Mouse (Mus musculus) layer of hippocampus, adult 9-10 months (tissue): ENCODE data around the gene Dock6.
"Not testable (repeated sequence)": the region's sequence is repeated elsewhere in the genome, so short reads cannot be mapped to it uniquely, and the experiment has no call there.

Source experiments
- DNase-seq: peaks from one replicate; pipeline ENCODE4 v3.0.0; 2022; ENCODE audit warnings: low spot score

The Dock6 gene

DNA sequence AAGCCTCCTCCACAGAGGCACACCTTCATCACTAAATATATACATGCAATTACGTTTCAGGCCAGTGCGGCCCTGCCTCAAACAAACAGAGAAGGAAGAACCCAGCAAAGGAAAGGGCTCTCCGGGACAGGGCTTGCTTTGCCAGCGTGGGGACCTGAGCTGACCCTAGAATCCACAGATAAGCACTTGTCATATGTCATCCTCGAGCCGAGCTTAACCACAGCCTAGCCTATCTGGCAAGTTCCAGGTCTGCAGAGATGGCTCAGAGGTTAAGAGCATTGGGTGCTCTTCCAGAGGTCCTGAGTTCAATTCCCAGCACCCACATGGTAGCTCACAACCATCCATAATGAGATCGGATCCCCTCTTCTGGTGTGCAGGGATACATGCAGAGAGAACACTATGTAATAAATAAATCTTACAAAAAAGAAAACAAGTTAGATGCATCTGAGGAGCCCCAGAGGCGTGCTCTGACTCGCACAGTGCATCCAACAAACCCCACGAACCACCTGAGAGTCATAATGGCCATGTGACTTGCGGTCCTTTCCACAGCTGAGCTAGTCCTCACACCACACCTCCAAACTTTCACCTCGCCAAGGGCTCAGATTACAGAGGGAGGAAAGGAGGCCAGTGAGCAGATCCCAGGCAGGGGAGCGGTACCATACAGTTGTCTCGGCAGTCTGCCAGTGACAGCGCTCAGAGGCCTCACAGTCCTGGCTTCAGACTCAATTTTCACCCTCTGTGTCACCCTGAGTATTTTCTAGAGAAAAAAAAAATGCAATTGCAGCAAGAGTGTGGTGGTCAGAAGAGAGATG, 70.6 kb downstream of the Dock6 start:
- no peak for DNase-seq

DNA sequence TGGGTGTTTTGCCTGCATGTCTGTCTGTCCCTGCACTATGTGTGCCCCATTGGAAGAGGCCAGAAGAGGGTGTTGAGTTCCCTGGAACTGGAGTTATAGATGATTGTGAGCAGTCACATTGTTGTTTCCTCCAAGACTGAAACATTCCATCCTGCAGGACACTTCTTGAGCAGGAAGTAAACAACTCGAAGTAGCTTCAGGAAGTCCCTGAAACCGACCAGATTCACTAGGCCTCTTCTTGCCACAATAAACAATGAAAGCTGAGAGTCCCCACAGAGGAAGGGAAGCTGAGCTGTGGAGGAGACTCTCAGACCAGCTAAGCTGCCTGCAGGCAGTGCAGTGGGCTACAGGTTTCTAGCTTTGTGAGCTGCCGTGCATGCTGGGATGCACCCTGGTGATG, 74.7 kb downstream of the Dock6 start:
- DNase-seq = no peak

DNA sequence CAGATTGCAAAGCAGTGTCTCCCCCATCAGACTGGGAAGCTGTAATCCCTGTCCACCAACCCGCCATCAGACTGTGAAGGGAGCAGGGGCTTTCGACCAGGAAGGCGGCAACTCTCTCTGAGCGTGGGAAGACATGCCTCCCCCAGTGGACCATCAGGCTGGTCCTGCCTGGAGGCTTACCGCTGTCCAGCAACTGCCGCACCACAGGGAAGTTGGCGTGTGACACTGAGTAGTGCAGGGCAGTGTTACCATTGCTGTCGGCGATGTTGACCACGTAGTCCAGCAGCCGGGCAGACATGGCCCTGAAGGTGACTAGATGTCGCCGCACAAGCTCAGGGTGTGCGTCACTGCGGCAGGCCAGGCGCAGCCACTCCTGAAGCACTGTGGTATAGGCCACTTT, 78.1 kb downstream of the Dock6 start:
- no peak for DNase-seq

DNA sequence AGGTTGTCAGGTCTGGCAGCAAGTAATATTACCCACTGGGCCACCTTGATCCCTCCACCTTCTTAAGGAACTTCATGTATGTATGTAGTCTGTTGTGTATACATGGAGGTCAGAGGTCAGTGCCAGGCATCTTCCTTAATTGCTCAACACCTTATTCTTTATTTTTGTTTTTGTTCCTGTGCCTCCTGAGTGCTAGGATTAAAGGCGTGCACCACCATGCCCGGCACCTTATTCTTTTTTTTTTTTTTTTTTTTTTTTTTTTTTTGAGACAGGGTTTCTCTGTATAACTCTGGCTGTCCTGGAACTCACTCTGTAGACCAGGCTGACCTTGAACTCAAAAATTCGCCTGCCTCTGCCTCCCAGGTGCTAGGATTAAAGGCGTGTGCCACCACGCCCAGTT, 79.0 kb downstream of the Dock6 start:
- not testable (repeated sequence) for DNase-seq

DNA sequence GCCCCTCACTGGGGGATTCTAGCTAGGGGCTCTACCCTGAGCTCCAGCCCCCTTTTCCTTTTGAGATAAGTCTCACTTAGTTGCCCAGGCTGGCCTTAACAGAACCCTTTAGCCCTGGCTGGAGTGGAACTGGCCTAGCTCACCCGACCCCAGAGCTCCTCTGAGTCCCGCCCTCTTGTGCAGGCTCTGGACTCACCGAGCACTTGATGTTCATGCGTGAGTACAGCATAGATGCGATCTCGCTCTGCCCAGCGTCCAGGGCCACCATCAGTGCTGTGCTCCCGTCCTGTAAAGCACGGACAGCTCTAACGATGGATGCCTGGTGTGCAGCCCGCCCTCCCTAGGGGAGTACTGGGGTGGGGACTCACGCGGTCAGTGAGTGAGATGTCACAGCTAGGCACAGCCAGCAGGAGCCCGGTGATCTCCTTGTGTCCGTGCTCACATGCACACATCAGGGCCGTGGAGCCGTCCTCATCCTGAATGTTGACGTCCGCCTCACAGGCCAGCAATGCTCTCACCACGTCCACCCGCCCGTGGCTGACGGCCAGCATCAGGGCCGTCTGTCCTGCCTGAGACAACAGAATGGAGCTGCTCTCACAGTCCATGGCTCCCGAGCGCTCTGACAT, 82.8 kb downstream of the Dock6 start:
- DNase-seq = no peak

DNA sequence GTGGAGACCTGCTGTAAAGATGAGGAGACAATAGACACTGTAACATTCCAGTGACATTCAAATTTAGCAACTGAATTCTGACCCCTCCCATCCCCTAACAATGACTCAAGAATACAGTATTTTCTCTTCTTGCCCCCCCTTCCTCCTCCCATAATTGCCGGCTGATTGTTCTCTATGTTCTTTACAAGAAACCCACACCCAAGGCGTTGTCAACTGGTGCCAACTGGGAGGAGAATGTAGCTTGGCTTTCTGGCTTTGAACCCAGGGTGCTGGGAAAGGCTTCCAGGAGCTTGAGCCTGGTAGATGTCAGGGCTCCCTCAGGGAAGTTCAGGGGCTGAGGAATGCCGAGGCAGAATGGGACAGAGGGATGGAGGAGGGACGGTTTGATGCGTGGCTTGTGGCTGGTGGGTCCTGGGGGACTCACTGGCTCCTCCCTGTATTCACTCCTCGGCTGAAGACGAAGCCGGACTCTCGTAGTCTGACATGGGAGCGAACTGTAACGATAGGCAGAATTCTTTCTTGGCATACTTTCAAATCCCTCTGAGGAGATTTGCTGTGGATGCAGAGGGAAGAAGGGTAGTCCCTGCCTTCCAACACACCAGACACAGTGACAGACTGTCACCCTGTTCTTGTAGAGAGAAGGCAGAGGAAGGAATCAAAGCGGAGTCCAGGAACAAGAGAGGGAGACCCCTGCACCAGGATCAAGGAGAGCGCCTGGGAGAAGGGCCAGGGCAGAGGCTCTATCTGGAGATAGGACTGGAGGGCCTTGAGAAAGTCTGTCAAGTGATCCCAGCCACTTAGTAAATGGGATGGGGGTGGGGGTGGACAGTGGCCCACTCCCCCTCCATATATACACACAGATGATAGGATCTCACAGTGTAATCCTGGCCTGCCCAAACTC, 83.7 kb downstream of the Dock6 start:
- no peak for DNase-seq

DNA sequence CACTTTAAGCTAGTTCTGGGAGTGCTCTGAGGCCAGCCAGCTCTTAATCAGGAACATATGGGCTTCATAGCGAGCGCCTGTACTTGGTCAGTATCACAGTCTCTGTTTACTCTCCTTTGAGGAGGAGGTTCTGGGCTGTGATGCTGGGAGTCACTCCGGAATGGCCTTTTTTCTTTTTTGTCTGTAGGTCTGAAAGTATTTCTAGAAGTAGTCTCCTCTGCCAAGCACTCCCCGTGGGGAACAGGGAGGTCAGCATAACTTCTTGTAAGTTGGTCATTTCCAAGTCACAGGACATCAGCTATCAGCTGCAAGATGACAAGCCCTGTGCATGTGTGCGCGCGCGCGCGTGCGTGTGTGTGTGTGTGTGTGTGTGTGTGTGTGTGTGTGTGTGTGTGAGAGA, 84.5 kb downstream of the Dock6 start:
- no peak for DNase-seq

DNA sequence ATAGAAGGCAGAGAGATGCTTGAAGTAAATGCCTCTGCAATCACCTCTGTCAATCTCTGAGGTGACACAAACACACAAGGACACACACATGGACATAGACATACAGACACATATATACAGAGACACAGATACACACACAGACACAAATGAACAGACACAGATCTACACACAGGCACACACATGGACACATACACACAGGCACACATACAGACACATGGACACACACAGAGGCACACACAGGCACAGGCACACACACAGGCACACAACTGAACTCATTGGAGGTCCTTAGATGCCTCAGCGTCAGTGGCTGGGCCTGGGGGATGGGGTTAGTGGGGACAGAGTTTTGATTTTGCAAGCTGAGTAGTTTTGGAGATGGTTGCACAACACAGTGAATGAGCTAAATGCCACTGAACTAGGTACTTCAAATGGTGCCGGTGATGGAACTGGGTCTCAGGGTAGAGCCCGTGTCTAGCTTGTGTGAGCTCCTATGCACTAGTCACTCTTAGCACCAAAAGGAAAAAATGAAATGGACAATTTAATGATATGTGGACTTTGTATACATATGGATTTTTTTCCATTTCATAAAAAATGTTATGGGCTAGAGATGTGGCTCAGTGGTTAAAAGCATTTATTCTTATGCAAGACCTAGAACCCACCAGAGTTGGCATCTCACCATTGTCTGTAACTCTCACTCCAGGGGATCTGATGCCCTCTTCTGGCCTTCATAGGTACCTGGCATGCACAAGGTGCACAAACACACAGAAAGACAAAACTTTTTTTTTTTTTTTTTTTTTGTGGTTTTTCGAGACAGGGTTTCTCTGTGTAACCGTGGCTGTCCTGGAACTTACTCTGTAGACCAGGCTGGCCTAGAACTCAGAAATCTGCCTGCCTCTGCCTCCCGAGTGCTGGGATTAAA, 88.1 kb downstream of the Dock6 start:
- DNase-seq = no peak

DNA sequence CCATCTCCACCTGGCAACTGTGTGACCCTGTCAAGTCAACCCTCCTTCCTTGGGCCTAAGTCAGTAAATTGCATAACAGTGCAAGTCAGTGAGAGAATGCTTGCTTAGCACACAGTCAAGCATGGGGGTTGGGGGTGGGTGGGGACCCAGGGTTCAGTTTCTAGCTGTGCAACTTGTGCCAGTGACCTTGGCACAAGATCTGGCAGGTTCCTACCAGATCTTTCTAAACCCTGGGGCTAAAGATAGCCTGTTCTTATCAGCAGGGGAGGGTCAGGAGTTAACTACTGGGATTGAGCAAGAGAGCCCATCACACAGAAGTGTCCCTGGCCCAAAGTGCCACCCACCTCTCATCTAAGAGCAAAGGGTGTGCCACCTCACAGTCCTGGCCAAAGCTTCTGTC, 90.3 kb downstream of the Dock6 start:
- no peak for DNase-seq

DNA sequence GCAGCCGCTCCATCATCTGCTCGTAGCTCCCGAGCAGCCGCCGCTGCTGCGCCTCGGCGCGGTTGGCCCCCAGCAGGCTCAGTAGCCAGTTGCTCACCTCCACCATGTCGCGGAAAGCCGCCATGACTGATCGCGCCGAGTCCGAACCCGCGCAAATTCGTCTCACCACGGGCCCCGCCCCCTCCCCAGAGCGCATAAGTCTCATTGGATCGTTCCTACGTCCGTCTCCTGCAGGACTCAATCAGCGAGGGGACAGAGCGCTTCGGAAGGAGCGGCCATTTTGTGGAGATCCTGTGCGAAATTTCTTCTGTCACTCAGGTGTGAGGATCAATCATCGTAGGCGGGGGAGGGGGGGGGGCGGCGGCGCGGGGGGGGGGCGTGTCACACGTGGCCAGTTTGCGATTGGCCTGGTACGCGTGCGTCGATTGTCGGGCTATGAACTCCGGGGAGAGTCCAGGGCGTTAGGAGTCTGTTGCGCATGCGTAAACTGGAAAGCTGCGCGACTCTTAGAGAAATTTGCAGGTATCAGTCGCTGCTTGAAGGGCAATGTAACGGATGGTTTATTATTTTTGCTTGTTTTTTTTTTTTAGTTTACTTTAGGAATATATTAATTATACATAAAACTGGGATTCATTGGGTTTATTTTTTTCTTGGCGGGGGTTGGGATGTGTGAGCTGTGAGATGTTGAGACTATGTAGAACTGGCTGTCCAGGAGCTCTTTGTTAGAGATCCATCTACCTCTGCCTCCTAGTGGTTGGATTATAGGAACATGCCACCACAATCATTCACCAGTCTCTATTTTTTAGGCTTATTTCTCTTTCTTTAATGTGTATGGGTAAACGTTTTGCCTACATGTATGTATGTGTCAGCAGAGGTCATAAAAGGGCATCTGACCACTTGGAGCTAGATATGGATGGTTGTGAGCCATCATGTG, 92.0 kb downstream of the Dock6 start, which contains the start of gene Spc24:
Gene Spc24 (minus strand): TSS at position 149 of the 934 bp plus-strand sequence.
- peak; percentile 95 for DNase-seq

DNA sequence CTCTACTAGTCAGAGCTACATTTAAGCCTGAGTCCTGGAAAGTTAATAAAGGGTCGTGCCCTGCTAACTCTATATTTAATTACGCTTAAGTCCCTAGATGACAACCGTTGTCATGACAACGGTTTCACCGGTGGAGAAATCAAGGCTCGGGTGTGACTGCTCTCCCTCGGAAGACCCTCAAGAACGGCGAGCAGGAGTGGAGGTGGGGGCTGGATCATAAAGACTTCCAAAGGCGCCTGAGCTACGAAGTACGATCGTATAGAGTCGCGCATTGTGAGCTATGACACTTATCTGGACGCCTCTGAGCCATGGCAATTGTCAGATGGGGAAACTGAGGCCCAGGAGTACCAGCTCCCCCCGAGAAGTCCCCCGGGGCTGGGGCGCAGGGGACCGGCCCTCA, 92.7 kb downstream of the Dock6 start:
- DNase-seq = no peak

DNA sequence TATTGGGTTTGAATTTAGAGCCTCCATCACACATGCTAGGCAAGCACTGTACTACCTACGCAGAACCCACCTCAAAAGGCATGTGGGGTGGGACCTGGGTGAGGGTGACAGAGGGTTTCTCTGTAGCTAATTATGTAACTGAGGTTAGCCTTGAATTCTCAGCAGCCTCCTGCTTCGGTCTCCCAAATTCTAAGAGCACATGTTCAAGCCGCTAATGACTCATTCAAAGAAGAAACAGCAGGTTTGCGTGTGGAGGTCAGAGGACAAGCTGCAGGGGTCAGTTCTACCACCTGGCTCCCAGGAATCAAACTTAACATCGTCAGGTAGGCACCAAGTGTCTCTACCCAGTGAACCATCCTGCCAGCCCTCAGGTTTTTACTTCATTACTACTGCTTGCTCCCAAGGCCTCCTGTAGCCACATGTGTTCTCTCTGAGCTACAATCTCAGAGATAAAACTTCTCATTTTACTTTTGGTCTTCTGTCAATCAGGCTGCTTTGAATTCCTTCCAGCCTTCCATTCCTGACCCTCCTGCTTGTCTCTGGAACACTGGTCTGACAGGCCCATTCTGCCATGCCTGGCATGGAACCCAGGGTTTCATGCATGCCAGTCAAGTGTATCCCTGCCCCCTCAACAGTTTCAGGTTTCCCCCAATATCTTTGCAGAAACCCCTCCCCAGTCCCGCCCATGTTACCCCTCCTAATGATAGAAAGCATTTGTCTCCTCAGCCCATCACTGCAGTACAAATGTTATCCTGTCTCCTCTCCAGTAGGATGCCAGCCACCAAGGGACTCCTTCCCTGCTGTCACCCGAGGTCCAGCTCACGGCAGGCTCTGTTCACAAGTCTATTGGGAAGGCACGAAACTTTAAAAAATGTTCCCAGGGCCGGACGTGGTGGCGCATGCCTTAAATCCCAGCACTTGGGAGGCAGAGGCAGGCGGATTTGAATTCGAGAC, 93.6 kb downstream of the Dock6 start:
- DNase-seq = no peak

DNA sequence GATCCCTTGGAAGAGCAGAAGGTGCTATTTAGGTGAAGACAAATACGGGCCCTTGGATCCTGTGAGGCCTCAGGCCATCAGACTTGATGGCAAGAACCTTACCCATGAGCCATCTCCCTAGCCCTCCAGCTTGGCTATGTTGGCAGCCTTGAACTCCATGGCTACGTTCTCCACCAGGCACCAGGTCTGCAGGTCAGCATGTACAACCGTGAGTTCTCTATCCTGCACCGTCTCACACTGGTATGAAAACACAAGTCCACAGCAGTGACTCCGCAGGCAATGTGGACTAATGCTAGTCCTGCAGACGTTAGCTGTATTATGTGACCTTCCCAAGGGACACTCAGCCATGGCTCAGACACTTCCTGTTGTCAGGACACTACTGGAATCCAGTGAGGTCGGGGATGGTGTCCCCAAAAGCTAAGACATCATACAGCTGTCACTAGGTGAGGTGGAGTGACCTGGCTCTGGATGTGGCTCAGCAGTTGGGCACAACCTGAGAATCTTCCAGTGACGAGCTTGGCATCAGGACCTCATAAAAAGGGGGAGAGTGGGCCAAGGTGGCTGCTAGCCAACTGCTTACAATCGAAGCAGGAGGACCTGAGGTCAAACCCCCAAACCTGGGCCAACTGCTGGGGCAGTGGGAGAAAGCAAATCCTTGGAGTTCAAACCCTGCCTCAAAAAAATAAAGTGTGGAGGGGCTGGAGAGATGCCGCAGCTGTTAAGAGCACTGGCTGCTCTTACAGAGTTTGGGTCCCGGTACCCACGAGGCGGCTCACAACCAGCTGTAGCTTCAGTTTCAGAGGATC, 97.7 kb downstream of the Dock6 start:
- DNase-seq = no peak

DNA sequence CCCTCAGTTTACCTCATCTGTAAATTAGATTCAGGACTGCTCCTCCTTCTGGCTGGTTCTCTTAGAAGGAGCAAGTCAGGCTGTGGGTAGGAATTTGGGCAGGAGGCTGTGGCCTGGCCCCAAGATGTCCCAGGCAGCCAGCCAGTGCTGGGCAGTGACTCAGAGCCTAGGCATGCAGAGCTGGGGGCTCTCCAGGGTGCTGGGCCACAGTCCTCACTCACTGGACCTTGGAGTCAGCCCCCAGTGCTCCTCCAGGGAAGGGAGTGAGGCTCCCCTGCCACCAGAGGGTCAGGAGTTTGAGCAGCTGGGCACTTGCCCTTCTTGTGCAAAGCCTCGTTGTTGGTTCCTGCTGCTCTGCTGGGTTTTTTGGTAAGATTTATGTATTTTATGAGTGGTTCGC, 98.4 kb downstream of the Dock6 start:
- no peak for DNase-seq

DNA sequence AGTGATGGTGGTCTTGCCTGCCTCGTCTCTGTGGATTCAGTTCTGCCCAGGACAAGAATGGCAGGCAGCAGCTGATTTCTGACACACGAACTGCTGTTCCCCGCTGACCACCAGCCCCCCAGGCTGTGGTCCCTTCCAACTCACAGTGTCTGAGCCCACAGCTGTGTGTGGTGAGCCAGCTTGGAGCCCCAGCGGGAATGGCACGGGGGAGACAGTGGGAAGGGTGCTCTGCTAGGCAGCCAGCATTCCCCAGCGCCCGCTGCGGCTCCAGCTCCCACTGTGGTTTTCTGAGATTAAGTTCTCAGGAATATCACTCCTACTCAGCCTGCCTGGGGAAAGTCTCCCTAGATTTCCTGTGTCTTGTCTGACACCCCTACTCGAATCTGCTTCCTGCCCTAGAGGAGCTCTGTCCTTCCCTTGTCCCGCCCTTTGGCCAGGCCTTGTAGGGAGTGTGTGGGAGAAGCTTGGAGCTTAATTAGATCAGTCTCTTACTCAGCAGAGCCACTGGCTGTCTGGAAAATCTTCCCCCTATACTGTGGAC, 100.1 kb downstream of the Dock6 start:
- no peak for DNase-seq

DNA sequence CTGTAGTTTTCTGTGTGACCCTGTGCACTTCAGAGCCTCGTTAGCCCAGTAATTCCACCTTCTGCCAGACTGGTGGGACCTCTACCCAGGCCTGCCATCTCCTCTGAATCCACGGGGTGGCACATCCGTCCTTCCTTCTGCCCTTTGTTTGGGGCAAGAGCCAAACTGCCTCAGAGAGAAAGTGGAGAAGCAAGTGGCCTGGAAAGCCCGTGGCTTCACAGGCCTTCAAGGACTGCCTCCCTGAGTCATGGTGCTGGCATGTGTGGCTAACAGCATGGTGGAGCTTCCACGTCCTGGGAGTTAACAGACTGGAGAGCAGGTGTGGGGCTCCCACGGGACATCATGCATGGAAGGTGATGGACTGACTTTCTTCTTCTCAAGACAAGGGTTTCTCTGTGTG, 101.1 kb downstream of the Dock6 start:
- DNase-seq = no peak

DNA sequence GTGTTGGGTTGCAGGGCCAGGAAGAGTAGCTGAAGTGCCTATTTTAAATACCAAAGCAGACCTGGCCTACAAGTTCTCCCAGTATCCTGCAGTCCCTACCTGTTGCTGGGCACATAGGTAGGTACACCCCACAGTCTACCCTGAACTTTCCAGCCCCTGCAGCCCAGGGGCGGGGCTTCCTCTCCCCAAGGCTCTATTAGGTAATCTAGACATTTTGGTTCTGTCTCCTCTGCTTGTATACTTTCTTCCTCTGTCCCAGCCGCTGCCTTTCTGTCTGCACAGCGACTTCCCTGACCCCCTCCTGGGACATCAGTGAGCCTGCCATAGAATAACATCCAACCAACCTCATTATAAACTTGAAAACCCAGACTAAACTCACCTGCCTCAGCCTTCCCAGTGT, 102.1 kb downstream of the Dock6 start:
- no peak for DNase-seq
